Mouse (Mus musculus) G1E (cell line): Measurements from ENCODE around the gene Dusp22. TPM values are rescaled to one million over a fixed set of nuclear protein-coding genes. Genes with fewer than 3 reads are reported as not detected.

ENCODE experiments used
- ATAC-seq: 2 replicates; pipeline ENCODE4 v1.8.0; 2016; ENCODE audit warnings: mild to moderate bottlenecking; ENCODE audit not compliant: insufficient number of reproducible peaks, poor library complexity, low FRiP score, severe bottlenecking; ENCODE audit errors: extremely low read depth
- DNase-seq: peaks from one replicate; pipeline ENCODE4 v3.0.0; 2012; ENCODE audit warnings: low spot score
- H3K27me3 ChIP-seq: 2 replicates; pipeline ENCODE4 v1.6.1; 2012; ENCODE audit warnings: mild to moderate bottlenecking, low read length, inconsistent platforms; ENCODE audit not compliant: insufficient read depth
- H3K36me3 ChIP-seq: replicated peaks from 2 replicates; pipeline ENCODE3; 2012; ENCODE audit warnings: mild to moderate bottlenecking, inconsistent platforms
- H3K4me1 ChIP-seq: 2 replicates; pipeline ENCODE4 v1.6.1; 2012; ENCODE audit warnings: low read depth, low read length, inconsistent platforms, mixed read lengths; ENCODE audit not compliant: insufficient read depth
- H3K4me3 ChIP-seq: 2 replicates; pipeline ENCODE4 v1.5.1; 2012; ENCODE audit warnings: low read depth, mild to moderate bottlenecking, inconsistent platforms, low read length, moderate library complexity, mixed read lengths
- H3K9me3 ChIP-seq: replicated peaks from 2 replicates; pipeline ENCODE4 v1.6.1; 2012; ENCODE audit warnings: inconsistent platforms
- CTCF ChIP-seq: IDR thresholded peaks from 2 replicates; pipeline ENCODE4 v1.5.1; 2012; ENCODE audit warnings: low read depth, low read length, inconsistent platforms, mixed read lengths
- GATA1 ChIP-seq: IDR thresholded peaks from 2 replicates; pipeline ENCODE4 v1.6.1; 2012; ENCODE audit warnings: borderline replicate concordance, low read length, inconsistent platforms, mixed read lengths
- GATA2 ChIP-seq: IDR thresholded peaks from 2 replicates; pipeline ENCODE4 v1.6.1; 2012; ENCODE audit warnings: low read depth, low read length, inconsistent platforms, borderline replicate concordance
- POLR2AphosphoS5 ChIP-seq: IDR thresholded peaks from 2 replicates; pipeline ENCODE4 v1.6.1; 2012; ENCODE audit warnings: low read depth, low read length, inconsistent platforms; ENCODE audit not compliant: insufficient replicate concordance
- TAL1 ChIP-seq: conservative IDR thresholded peaks from 2 replicates; pipeline ENCODE4 v1.6.1; 2012; ENCODE audit warnings: low read depth, low read length, inconsistent platforms, mixed read lengths
- polyA plus RNA-seq: library from polyadenylated mRNA; stranded (reverse); fragments of >175 nt; gene quantifications from 2 replicates; pipeline ENCODE4 v1.2.3, GENCODE M21; 2012
- total RNA-seq, 2 experiments: library from RNA; stranded (forward) in 1 of 2; stranded (reverse) in 1 of 2; fragments of 200-1000 nt in 1 of 2; fragments of >200 nt in 1 of 2; fragmentation: Nextera tagmentation in 1 of 2; gene quantifications; 2 replicates each; pipeline ENCODE4 v1.2.3; 2014 to 2017

Dusp22 gene
- total and polyA plus RNA-seq, 3 experiments = 0.27 TPM; not detected in 2

GRCm38 (mm10) chr13:30654463-30654862, 5.3 kb upstream of the Dusp22 start:
- Histone ChIP-seq H3K4me1 (no peaks in the 10 kb centered on the region), H3K4me3 (no peak overlapping the region), H3K27me3 (peaks cover 5% of the 10 kb centered on the region), H3K36me3 (no peaks in the 10 kb centered on the region), H3K9me3 (no peaks in the 10 kb centered on the region)
- no peak for TF ChIP-seq CTCF
- TF ChIP-seq POLR2AphosphoS5 = no peak
- no peak for TF ChIP-seq TAL1
- TF ChIP-seq GATA2 = no peak
- TF ChIP-seq GATA1 = no peak
- ATAC-seq (no peak), DNase-seq (no peak)

DNA sequence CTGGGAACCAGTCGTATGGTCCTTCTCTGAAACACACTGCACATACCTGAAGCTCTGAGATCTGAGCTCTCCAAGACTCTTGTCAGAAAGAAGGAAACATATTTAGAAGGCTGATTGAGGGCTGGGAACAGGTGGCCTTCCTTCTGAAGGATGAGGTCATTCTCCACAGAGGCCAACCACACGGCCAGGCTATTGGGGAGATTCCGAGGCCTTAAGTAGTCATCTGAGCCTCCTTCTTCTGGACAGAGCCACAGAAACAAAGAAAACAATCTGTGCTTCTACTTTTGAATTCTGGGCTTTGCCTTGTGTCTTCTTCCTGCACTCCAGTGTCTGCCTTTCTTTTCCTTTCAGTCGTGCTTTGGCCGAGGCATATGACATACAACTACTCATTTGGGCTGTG, 2.9 kb upstream of the Dusp22 start:
- Histone ChIP-seq H3K4me3 (no peak overlapping the region), H3K9me3 (no peaks in the 10 kb centered on the region), H3K27me3 (peaks cover 8% of the 10 kb centered on the region), H3K4me1 (no peaks in the 10 kb centered on the region), H3K36me3 (no peaks in the 10 kb centered on the region)
- no peak for ATAC-seq
- TF ChIP-seq CTCF = no peak
- TF ChIP-seq GATA2 = no peak
- TF ChIP-seq TAL1 = no peak
- no peak for TF ChIP-seq POLR2AphosphoS5
- no peak for TF ChIP-seq GATA1
- no peak for DNase-seq

- TF ChIP-seq GATA2 = no peak
- no peak for TF ChIP-seq TAL1
- no peak for TF ChIP-seq GATA1
- ATAC-seq (no peak), DNase-seq (no peak)
- Histone ChIP-seq H3K4me3 (no peak overlapping the region), H3K36me3 (no peaks in the 10 kb centered on the region), H3K4me1 (no peaks in the 10 kb centered on the region), H3K9me3 (no peaks in the 10 kb centered on the region), H3K27me3 (peaks cover 8% of the 10 kb centered on the region)
Measured at GRCm38 (mm10) chr13:30657779-30658178, 2.0 kb upstream of the Dusp22 start.

- peaks cover 8% of the 10 kb centered on the region for H3K27me3 ChIP-seq
- no peaks in the 10 kb centered on the region for H3K4me1 ChIP-seq
- ATAC-seq (no peak), DNase-seq (no peak)
- H3K4me3 ChIP-seq = no peak overlapping the region
- no peak for TF ChIP-seq CTCF
- TF ChIP-seq POLR2AphosphoS5 = no peak
- TF ChIP-seq GATA2 = no peak
- no peak for TF ChIP-seq TAL1
- no peak for TF ChIP-seq GATA1
- no peaks in the 10 kb centered on the region for H3K9me3 ChIP-seq
- no peaks in the 10 kb centered on the region for H3K36me3 ChIP-seq
Measured at GRCm38 (mm10) chr13:30658201-30658996, 1.4 kb upstream of the Dusp22 start.

GRCm38 (mm10) chr13:30665261-30665660, 5.5 kb downstream of the Dusp22 start:
- Histone ChIP-seq H3K27me3 (no peaks in the 10 kb centered on the region; the same call in 1 of the 2 replicates), H3K9me3 (no peaks in the 10 kb centered on the region), H3K4me3 (no peak overlapping the region), H3K36me3 (no peaks in the 10 kb centered on the region), H3K4me1 (no peaks in the 10 kb centered on the region)
- ATAC-seq (no peak), DNase-seq (no peak)
- TF ChIP-seq TAL1 (no peak), POLR2AphosphoS5 (no peak), GATA1 (no peak)

DNA sequence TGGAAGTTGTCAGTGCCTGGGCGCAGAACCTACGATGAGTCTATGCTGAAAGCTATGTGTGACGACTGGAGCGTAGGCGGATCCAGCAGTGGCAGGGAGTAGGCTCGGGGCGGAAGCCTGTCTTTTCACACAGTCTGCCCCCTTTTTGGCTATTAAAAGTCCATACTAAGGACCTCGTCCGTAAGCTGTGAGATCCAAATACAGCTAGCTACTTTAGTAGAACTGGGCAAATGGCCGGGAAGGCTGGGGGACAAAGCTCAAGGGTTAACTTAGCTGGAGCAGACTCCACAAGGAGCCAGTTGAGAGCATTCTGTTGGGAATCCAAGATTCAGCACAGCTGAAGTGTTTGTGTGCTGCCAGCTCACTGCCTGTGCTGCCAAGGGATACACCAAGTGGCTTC, 6.7 kb downstream of the Dusp22 start:
- Histone ChIP-seq H3K9me3 (no peaks in the 10 kb centered on the region), H3K4me3 (no peak overlapping the region), H3K36me3 (no peaks in the 10 kb centered on the region), H3K4me1 (no peaks in the 10 kb centered on the region), H3K27me3 (no peaks in the 10 kb centered on the region; the same call in 1 of the 2 replicates)
- DNase-seq = no peak
- no peak for ATAC-seq
- no peak for TF ChIP-seq GATA2
- TF ChIP-seq TAL1 = no peak
- TF ChIP-seq CTCF = no peak
- no peak for TF ChIP-seq GATA1
- no peak for TF ChIP-seq POLR2AphosphoS5
